Mouse (Mus musculus): ENCODE results near the gene Emc6. TPM values are rescaled to one million over a fixed set of nuclear protein-coding genes. Genes with fewer than 3 reads are reported as not detected.

Emc6 gene
- polyA plus RNA-seq, 1 experiment from 2014 or later = 118 TPM

DNA sequence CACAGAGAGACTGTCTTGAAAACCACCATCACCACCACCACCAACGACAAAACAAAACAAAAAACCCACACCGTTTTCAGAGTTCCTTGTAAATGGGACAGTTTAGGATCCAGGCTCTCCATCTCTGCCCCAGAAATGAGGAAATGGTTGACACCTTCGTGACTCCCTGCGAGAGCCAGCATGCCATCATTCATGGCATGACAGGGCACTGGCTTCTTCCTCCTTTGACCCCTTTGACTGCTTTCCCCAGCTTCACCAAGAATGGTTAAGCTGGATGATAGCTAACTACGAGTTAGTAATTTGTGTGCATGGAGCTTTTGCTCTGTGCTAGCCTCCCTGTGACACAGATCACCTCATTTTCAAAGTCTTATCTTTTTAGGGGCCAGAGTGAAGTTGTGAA is 14.6 kb downstream of the Emc6 start:
- peaks cover 24% of the 10 kb centered on the region for H3K27me3 ChIP-seq (ENCODE audit: insufficient read depth, low read length)
- TF ChIP-seq CTCF (IDR thresholded peaks at IDR 0.05; ENCODE audit: low read depth) = no peak
- no peak overlapping the region for H3K4me2 ChIP-seq
- no peak overlapping the region for H3K9ac ChIP-seq
- no peak overlapping the region for H3K27ac ChIP-seq (ENCODE audit: low read depth)
- peaks cover 6% of the 10 kb centered on the region for H3K4me1 ChIP-seq (ENCODE audit: insufficient read depth)
- no peak for DNase-seq
- no peaks in the 10 kb centered on the region for H3K36me3 ChIP-seq (ENCODE audit: insufficient read depth)
- H3K4me3 ChIP-seq (ENCODE audit: low read depth, low read length) = no peak overlapping the region
- H3K9me3 ChIP-seq (ENCODE audit: low read depth, low read length) = no peaks in the 10 kb centered on the region
- ATAC-seq (ENCODE audit: insufficient read depth) = no peak
- WGBS = 47% methylated on average over 5 of the region's 5 CpGs

DNA sequence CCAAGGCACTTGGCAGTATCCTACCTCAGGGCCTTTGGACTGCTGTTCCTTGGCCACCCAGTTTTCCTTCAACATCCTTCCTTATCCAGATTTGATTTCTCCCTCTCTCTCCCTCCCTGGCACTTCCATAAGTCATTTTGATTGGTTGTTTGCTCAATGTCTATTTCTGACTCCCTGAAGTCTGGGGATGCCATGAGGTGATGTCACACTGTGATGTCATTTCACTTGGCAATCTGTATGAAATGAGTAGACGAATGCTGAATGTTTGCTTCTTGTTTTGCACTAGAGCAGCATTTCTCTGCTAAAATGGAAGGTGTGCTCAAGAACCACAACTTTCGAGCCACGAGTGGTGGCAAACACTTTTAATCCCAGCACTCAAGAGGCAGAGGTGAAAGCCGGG is 15.2 kb downstream of the Emc6 start:
- Histone ChIP-seq H3K4me2 (no peak overlapping the region), H3K9me3 (ENCODE audit: low read depth, low read length) (no peaks in the 10 kb centered on the region), H3K4me3 (ENCODE audit: low read depth, low read length) (no peak overlapping the region), H3K27ac (ENCODE audit: low read depth) (no peak overlapping the region), H3K27me3 (ENCODE audit: insufficient read depth, low read length) (peaks cover 24% of the 10 kb centered on the region), H3K9ac (no peak overlapping the region), H3K4me1 (ENCODE audit: insufficient read depth) (peaks cover 6% of the 10 kb centered on the region), H3K36me3 (ENCODE audit: insufficient read depth) (no peaks in the 10 kb centered on the region)
- no peak for TF ChIP-seq CTCF (IDR thresholded peaks at IDR 0.05; ENCODE audit: low read depth)
- DNase-seq (no peak), ATAC-seq (ENCODE audit: insufficient read depth) (no peak)
- 84% methylated on average over 4 of the region's 4 CpGs for WGBS

DNA sequence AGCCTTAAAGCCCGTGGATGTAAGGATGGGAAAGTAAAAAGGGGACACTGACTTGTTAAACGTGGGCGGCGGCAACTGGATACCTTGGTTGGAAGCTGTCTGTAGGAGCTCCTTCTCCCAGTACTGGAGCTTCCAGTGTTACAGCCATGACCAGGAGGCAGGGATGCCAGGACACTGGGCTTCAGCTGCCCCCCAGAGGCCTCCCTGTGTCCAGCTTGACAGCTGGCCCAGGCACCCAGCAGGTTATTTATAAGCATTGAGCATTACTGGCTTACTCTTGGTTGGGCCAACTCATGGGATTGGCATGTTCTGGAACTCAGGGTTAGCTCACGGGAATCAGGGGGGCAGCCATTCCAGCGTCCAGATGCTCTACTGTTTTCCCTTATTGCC is 16.0 kb downstream of the Emc6 start:
- peak; percentile 47; the same call in 1 of the 2 replicates for ATAC-seq (ENCODE audit: insufficient read depth)
- no peak for DNase-seq

DNA sequence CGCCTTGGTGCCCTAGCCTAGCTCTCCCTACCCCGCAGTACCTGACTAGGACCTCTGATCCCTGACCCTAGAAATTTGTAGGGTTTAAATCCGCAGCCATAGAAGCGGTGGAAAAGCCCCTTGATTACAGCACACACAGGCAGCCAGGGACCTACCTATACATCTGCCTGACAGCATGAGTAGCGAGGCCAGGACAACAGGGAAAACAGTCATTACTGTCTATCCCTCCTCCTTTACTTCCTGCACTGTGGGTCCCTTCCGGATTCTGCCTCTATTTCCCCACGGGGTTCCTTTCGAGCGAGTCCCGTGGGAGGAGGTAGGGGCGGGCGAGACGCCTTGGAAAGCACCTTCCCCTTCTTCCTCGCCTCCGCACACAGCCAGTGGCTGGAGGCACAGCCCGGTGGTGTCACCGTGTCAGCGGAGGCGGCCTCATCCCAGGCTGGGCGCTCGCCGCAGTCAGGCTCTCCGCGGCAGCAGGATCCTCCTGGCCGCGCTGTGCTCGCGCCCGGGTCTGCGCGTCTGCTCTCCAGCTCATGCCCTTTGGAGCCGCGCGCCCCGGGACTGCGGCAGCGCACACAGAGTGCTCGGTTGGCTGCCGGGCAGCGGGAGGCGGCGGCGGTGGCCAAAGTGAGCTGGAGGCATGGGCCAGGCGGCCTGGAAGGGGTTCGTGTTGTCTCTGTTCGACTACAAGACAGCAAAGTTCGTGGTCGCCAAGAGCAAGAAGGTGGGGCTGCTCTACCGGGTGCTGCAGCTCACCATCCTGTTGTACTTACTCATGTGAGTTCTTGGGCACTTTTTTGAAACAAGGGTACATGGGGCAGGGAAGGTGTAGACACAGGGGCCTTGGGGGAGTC is 16.7 kb downstream of the Emc6 start, which contains the start of gene P2rx5:
Gene P2rx5 (plus strand): TSS at position 465 of the 854 bp plus-strand sequence.
- no peaks in the 10 kb centered on the region for H3K9me3 ChIP-seq (ENCODE audit: low read depth, low read length)
- no peak within 1 kb of the TSS for H3K27ac ChIP-seq (ENCODE audit: low read depth)
- H3K4me3 ChIP-seq (ENCODE audit: low read depth, low read length) = peak within 1 kb of the TSS; percentile 38
- peak; percentile 81 for ATAC-seq (ENCODE audit: insufficient read depth)
- H3K4me2 ChIP-seq = peak within 1 kb of the TSS; percentile 81
- H3K9ac ChIP-seq = peak within 1 kb of the TSS; percentile 39
- no peaks in the 10 kb centered on the region for H3K36me3 ChIP-seq (ENCODE audit: insufficient read depth)
- 2% methylated on average over 49 of the region's 49 CpGs for WGBS
- H3K27me3 ChIP-seq (ENCODE audit: insufficient read depth, low read length) = peaks cover 24% of the 10 kb centered on the region
- TF ChIP-seq CTCF (IDR thresholded peaks at IDR 0.05; ENCODE audit: low read depth) = no peak
- peaks cover 6% of the 10 kb centered on the region for H3K4me1 ChIP-seq (ENCODE audit: insufficient read depth)
- peak; percentile 71 for DNase-seq

More for the DNA sequence above, 16.0 kb downstream of the Emc6 start:
- H3K9ac ChIP-seq = peak overlapping the region; percentile 39; the same call in 1 of the 2 replicates
- no peak overlapping the region for H3K27ac ChIP-seq (ENCODE audit: low read depth)
- no peak for TF ChIP-seq CTCF (IDR thresholded peaks at IDR 0.05; ENCODE audit: low read depth)
- no peaks in the 10 kb centered on the region for H3K9me3 ChIP-seq (ENCODE audit: low read depth, low read length)
- 30% methylated on average over 6 of the region's 6 CpGs for WGBS
- peak overlapping the region; percentile 38 for H3K4me3 ChIP-seq (ENCODE audit: low read depth, low read length)
- H3K4me1 ChIP-seq (ENCODE audit: insufficient read depth) = peaks cover 6% of the 10 kb centered on the region
- H3K36me3 ChIP-seq (ENCODE audit: insufficient read depth) = no peaks in the 10 kb centered on the region
- H3K4me2 ChIP-seq = peak overlapping the region; percentile 81
- H3K27me3 ChIP-seq (ENCODE audit: insufficient read depth, low read length) = peaks cover 24% of the 10 kb centered on the region

DNA sequence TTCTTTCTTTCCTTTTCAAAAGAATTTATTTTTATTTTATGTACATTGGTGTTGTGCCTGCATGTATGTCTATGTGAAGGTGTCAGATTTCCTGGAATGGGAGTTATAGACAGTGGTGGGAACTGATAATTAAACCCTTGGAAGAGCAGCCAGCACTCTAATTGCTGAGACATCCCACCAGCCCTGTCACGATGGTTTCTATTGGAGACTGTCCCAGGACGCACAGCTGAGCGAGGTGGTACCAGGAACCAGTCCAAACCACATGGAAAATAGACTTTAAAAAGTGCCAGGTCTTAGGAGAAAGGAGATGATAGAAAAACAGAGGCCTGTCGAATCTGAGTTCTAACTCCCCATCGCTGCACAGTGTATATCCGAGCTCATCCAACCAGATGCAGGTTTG is 21.8 kb downstream of the Emc6 start:
- no peak overlapping the region for H3K4me2 ChIP-seq
- no peaks in the 10 kb centered on the region for H3K9me3 ChIP-seq (ENCODE audit: low read depth, low read length)
- no peaks in the 10 kb centered on the region for H3K4me1 ChIP-seq (ENCODE audit: insufficient read depth)
- no peak overlapping the region for H3K4me3 ChIP-seq (ENCODE audit: low read depth, low read length)
- H3K27ac ChIP-seq (ENCODE audit: low read depth) = no peak overlapping the region
- no peak for TF ChIP-seq CTCF (IDR thresholded peaks at IDR 0.05; ENCODE audit: low read depth)
- no peak overlapping the region for H3K9ac ChIP-seq
- WGBS = 68% methylated on average over 6 of the region's 6 CpGs
- peaks cover 15% of the 10 kb centered on the region for H3K27me3 ChIP-seq (ENCODE audit: insufficient read depth, low read length)
- DNase-seq (no peak), ATAC-seq (ENCODE audit: insufficient read depth) (no peak)
- no peaks in the 10 kb centered on the region for H3K36me3 ChIP-seq (ENCODE audit: insufficient read depth)

DNA sequence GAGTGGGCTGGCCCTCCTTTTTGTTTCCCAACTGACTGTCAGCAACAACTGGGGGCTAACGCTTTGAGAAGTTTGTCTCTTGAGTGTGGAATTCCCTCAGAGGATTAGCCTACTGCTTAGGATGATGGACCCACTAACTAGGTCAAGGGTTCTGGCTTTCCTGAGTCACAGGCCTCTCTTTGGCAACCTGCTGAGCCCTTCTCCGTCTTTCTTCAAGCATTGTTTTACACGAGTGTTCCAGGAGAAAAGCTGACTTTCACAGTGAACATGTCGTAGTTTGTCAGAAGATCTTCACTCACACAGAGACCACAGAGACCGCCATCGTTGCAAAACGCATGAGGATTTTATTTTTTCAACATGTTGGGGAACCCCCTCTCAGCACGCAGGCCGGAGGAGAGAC is 28.6 kb downstream of the Emc6 start:
- no peaks in the 10 kb centered on the region for H3K27me3 ChIP-seq (ENCODE audit: insufficient read depth, low read length)
- H3K27ac ChIP-seq (ENCODE audit: low read depth) = no peak overlapping the region
- H3K9me3 ChIP-seq (ENCODE audit: low read depth, low read length) = no peaks in the 10 kb centered on the region
- TF ChIP-seq CTCF (IDR thresholded peaks at IDR 0.05; ENCODE audit: low read depth) = no peak
- no peak overlapping the region for H3K4me3 ChIP-seq (ENCODE audit: low read depth, low read length)
- H3K4me2 ChIP-seq = no peak overlapping the region
- 74% methylated on average over 9 of the region's 9 CpGs for WGBS
- no peaks in the 10 kb centered on the region for H3K4me1 ChIP-seq (ENCODE audit: insufficient read depth)
- DNase-seq (no peak), ATAC-seq (ENCODE audit: insufficient read depth) (no peak)
- H3K36me3 ChIP-seq (ENCODE audit: insufficient read depth) = no peaks in the 10 kb centered on the region
- H3K9ac ChIP-seq = no peak overlapping the region

DNA sequence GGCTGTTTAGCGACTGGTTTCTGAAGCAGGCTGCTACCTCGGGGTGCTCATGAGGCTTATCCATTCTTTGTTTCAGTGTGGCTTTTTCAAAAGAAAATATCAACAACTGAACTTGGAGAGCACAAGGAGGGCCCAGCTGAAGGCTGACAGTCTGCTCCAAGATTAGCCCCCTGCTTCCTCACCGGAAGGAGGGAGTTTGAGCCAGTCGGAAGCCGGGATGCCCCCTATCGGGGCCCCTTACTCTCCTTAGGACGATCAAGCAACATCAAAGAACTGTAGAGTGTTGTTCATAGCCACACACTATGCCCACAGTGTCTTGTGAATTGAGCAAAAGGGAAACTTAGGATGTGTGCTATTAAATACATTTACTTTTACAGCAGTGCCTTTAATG is 29.9 kb downstream of the Emc6 start:
- Histone ChIP-seq H3K9ac (no peak overlapping the region), H3K27ac (ENCODE audit: low read depth) (no peak overlapping the region), H3K9me3 (ENCODE audit: low read depth, low read length) (no peaks in the 10 kb centered on the region), H3K36me3 (ENCODE audit: insufficient read depth) (no peaks in the 10 kb centered on the region), H3K4me3 (ENCODE audit: low read depth, low read length) (no peak overlapping the region), H3K4me2 (no peak overlapping the region), H3K4me1 (ENCODE audit: insufficient read depth) (no peaks in the 10 kb centered on the region), H3K27me3 (ENCODE audit: insufficient read depth, low read length) (no peaks in the 10 kb centered on the region)
- WGBS = 52% methylated on average over 7 of the region's 7 CpGs
- ATAC-seq (ENCODE audit: insufficient read depth) (no peak), DNase-seq (no peak)
- no peak for TF ChIP-seq CTCF (IDR thresholded peaks at IDR 0.05; ENCODE audit: low read depth)

Data from lung, embryonic 14.5 days (tissue).